Mouse (Mus musculus): ENCODE data around the gene Muc4.

Muc4 gene

DNA sequence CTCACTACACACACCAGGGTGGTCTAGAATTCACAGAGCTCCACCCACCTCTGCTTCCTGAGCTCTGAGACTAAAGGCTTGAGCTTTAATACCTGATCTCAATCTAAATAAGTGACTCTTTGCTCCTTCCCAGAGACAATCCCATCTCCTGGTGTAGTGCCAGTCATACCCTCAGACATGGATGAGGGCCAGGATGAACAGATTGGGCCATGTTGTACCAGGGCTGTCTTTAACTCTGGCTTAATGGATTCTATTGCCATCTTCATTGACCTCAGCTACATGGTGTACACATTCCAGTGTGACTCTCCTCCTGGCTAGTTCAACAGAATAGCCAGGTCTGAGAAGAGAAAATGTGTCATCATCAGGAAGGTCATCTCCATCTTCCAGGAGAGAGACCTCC lies 9.2 kb upstream of the Muc4 start:
- DNase-seq (ENCODE audit: low spot score in 2 of 2): no peak

DNA sequence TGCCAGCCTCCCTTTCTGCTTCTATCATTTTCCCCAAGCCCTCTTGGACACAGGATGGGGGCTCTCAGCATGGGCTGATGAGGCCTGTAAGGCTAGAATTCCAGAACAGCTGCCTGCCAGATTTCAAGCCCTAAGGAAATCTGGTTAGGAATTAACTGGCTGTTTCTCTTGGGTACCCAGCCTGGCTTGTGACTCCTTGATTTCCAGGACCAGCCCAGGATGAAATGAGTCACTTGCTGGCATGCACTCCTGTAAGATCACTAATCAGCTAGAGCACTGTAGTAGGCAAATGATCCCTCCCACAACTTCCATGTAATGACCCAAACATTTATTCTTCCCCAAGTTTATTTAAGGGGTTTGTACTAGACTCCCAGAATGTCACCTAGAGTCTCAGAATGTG lies 7.4 kb upstream of the Muc4 start:
- DNase-seq (ENCODE audit: low spot score in 2 of 2): no peak

DNA sequence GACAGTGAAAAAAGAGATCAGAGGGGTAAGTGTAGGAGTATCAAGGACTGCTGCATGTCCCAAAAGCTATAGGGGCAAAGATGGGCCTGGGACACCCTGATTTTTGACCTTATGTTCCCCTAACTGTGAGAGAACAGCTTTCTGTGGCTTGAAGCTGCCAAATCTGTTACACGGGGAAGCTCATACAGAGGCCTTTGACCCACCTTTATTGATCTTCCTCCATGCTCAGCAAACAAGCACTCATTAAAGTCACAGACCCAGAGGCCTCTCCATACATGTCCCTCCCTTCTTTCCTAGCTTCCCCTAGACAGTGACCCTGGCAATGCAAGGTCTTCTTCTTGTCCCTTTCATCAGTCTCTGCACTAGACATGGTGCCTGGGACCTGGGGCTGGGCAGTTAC lies 7.0 kb upstream of the Muc4 start:
- DNase-seq (ENCODE audit: low spot score in 2 of 2): no peak

DNA sequence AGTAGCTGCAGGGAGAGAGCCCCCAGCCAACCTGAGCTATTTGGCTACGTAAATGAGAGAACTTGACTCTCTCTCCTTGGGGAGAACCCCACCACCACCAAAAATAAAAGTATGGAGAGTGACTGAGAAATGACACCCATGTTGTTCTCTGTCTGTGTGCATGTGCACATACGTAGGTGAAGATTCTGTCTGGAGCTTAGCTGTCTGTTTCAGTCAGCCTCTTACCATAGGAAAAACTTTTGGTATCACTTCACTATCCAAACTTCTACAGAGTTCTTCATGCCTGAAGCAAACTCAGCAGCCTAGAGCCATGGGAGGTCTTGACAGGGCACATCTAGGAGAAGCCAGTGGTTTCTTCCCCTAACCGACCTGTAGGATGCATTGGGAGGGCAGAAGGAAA lies 2.5 kb upstream of the Muc4 start:
- DNase-seq (ENCODE audit: low spot score in 2 of 2): no peak

DNA sequence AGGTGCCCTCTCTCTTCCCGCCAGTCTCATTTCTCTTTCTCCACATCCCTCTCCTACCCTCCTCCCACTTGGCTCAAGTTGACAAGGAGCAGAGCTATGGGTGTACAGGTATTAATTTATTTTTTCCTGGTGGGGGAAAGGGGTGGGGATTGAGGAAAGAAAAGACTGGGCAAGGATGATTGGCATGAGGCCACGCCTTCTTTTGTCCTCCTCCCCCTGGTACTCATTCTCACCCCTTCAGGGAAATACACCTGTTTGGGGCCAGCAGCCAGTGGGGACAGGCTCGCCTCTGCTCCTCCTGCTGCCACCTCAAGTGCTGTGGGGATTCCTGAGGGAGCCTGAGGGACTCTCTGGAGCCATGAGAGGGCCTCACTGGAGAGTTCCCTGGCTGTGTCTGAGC lies 336 bp downstream of the Muc4 start:
- no peak for DNase-seq (ENCODE audit: low spot score in 2 of 2)

DNA sequence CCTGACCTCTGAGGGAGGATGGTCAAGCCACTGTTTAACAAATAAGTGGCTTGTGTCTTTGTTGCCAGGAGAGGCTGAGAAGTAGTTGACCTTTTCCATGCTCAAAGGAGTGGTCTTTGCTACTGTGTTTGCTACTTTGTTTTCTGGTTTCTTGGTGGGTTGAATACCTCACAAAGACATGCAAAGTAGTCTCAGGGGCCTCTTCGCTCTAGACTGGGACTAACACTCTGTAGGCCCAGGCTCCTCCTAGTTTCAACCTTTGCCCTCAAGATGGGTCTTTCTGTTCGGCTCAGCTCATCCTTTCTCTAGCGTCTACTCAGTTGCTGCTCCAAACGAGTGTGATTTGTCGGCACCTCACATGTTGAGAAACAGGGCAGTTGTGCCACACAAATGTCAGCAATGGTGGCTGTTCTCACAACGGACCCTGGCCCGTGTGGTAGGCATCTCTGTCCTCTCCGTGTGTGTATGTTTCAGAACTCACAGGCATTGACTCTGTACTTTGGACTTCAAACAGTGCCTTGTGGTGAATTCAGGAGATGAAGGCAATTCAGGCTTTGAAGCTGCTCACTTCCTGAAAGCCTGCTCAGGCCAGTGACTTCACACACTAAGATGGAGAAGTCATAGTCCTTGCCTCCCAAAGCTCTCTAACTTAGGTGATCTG lies 4.4 kb downstream of the Muc4 start:
- DNase-seq (ENCODE audit: low spot score in 2 of 2): no peak

DNA sequence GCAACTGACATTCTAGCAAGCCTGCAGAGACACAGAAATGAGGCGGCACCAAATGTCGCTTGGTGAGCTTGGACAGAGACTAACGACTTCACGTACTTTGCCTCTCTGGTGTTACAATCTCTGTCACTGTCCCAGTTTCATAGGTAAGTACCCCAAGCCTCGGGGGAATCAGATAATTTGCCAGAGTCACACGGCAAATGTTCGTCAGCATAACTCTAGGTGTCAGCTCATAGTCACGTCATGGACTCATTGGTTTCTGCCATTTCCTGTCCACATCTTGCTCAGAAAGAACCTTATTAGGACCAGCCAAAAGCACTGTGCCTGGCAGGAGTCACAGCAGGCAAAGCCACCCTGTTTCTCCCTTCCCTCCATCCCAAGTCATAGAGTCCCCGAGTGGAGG lies 5.7 kb downstream of the Muc4 start:
- DNase-seq (ENCODE audit: low spot score in 2 of 2): no peak

DNA sequence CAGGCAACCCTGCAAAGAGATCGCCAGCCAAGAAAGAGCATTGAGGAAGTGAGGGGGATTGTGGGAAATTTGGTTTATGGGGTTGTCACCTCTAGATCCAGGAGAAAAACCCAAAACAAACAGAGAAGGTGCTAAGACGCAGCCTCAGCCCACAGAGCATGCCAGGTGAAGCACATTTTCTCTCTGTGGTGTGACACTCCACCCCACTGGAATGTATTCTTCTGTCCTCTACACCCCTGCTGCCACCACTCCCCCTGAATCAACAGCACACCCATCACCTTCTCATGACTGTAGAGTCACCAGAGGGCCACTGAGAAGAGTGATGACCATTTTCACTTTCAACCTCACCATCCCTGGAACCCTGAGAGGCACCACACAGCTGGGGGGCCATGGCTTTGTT lies 7.0 kb downstream of the Muc4 start:
- no peak for DNase-seq (ENCODE audit: low spot score in 2 of 2)

DNA sequence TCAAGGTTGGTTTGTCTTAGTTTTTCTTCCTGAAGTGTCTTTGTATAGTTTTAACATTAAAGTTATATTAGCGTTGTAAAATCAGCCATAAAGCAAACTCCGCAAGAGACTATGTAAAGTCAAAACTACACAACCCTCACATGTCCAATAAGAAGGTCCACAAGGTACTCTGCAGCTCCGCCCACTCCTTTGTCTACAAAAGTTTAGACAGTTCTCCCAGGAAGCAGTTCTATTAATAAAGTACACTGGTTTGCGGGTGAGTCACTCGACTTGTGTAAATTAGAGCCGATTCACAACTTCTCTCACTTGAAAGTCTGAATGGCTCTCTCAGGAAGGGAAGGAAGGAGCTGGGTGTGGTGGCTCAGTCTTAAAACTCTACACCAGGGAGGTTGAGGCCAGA lies 10.2 kb downstream of the Muc4 start:
- DNase-seq (ENCODE audit: low spot score in 2 of 2): no peak

DNA sequence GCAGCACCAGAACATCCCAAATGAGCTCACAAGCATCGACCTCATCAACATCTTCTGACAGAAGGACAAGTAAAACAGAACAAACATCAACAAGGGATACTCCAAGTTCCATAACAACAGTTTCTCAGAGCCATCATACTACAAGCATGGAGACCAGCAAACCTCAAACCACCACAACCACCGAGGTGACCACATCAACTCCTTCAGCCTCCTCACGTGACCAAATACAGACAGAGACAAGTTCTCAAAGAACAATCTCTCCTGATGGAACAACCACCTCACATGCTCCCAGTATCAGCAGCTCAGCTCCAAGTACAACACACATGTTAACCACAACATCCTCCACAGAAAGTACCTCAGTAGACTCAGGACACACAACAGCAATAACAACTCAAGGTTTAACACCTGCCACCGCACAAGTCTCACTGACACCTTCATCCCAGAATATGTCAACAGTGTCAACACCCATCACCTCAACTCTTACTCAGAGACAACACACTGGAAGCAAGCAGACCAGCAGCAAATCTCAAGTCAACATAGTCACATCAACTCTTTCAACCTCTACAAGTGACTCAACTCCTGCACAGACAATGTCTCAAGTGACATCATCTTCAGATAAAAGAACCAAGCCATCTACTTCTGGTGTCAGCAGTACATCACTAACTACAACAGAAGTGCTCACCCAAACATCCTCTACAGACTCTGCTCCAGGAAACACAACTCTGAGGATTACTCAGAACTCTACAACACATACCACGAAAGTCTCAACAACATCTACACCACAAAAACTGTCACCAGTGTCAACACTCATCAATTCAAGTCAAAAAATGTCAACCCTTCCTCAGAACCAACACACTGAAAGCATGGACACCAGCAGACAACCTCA lies 14.8 kb downstream of the Muc4 start:
- DNase-seq (ENCODE audit: low spot score in 2 of 2): no peak

DNA sequence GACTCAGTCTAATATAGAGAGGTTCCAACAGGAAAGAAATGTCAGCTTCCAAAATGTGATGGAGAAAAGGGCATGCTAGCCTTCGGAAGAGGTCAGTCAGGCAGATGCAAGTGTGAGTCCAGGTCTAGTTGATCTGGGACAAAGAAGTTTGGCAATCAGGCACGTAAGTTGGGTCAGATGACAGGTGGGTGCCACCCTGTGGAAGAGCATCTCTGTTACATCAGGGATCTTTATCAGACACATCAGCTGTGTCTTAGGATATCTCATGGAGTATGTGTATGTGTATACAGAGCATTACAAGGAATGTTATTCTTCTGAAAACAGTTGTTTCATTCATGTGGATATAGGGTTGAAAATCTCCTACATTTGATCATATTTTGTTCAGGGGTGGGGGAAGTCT lies 28.9 kb downstream of the Muc4 start:
- DNase-seq (ENCODE audit: low spot score in 2 of 2): no peak

DNA sequence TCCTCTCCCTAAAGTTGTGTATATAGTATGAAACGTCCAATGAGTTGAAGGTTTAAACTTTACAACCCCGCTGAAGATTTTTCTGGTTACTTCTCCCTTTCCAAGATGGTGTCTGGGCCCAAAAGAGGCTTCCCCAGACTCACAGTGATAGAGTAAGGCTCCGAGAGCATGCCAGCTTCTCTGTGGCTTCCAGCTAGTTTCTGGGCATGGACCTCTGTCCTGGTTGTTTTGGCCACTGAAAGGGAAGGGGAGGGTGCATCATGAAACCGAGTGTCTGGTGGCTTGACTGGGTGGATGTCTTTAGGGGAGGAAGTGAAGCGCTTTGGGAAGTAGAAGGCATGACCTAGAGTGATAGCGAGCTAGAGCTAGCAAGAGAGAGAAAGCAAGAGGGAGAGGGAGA lies 29.3 kb downstream of the Muc4 start:
- DNase-seq (ENCODE audit: low spot score in 2 of 2): no peak

DNA sequence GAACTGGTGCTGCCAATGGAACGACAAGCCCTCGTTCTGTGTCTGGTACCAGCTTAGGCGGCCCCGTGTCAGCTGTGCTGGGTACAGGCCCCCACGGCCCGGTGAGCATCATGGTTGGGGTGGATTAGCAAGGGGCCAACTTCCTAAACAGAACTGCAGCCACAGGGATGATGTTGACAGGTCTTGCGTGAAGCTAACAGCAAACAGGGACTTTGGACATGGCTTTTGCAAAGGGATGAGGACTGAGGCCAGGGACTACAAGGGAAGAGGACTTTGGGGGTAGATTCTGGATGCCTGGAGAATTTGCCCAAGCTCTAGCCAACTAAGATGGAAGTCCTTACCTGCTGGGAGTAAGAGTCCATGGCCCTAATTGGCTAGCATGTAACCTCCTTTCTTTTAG lies 31.2 kb downstream of the Muc4 start:
- DNase-seq (ENCODE audit: low spot score in 2 of 2): no peak

DNA sequence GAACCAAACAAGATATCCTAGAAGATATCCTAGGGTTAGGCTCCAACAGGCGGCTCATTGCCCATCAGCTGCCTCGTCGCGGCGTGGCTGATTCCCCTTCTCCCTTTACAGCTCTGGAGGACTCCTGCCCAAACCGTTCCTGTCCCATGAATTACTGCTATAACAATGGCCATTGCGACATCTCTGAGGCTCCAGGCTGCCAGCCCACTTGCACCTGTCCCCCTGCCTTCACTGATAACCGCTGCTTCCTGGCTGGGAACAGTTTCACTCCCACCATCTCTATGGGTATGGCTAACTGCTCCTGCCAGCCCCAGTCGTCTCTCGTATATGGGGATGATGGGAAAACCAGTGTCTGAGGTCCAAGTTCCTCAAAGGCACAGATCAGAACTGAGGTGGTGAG lies 41.0 kb downstream of the Muc4 start:
- DNase-seq (ENCODE audit: low spot score in 2 of 2): no peak

DNA sequence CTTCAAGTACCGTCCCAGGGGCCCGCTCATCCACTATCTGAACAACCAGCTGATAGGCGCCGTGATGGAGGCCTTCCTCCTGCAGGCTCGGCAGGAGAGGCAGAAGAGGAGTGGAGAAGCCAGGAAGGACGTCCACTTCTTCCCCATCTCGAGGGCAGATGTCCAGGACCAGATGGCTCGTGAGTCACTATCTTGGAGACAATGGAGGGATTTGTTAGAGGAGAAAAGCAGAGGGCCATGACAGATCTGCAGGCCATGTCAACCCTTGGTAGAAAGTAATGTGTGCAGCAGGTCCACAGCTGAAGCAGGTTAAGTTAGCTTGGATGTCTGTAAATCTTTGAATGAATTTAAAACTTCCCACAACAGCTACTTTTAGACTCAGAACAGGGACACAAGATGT lies 43.3 kb downstream of the Muc4 start:
- DNase-seq (ENCODE audit: low spot score in 2 of 2): no peak

DNA sequence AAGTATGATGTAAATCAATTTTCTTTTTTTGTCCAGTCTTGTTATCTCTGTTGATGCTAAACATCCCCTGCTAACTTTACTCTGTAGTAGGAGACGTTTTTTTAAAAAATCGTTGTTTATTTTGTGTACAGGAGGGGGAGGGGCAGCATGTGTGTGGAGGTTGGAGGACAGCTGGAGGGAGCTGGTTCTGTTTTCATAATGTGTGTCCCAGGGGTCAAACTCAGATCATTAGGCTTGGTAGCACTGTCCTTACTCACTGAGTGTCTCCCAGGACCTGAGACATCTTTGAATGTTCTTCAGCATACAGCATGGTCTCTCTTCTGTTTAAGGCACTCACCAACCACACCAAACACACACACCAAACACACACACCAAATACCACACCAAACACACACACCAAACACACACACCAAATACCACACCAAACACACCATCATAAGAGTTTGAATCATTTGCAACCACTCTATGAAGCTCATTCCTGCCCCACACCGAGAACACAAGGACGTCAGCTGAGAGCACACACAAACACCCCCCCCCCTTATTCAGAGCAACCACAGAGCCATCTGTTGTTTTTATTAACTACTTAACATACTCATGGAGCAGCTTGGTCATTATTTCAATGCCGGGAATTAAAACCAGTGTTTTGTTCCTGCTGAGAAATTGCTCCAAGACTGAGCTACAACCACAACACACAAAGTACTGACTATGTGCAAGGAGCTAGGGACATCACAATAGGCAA lies 47.8 kb downstream of the Muc4 start:
- DNase-seq (ENCODE audit: low spot score in 2 of 2): no peak

DNA sequence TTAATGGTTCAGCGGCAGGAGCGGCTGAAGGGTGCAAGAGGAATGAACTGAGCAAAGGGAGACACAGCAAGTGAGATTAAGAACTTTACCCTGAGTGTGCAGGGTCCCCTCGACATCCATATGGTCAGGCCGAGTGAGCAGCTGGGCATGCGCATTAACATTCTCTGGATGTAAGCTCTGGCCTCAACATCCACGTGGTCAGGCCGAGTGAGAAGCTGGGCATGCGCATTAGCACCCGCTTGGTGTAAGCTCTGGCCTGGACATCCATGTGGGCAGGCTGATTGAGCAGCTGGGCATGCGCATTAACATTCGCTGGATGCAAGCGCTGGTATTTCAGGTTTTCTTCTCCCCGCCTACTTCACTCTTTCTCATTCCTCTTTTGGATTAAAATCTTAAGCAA lies 49.2 kb downstream of the Muc4 start:
- DNase-seq (ENCODE audit: low spot score in 2 of 2): no peak

DNA sequence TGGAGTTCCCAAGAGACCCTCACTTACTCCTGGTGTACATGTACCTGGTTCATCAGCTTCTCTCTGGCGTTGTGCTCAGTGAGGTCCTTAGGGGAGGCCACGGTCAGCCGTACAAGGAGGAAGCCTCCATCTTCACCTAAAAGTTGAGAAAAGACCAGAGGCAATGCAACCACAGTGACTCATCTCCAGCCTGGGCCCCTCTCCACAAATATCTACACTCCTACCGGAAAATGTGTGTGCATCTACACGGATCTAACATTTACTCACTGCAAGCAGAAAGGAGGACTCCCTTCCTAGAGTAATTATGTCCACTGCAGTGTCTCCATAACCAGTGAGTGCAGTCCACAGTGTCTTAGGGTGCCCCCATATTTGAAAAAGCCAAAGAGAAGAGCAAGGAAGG lies 54.4 kb downstream of the Muc4 start:
- DNase-seq (ENCODE audit: low spot score in 2 of 2): no peak

DNA sequence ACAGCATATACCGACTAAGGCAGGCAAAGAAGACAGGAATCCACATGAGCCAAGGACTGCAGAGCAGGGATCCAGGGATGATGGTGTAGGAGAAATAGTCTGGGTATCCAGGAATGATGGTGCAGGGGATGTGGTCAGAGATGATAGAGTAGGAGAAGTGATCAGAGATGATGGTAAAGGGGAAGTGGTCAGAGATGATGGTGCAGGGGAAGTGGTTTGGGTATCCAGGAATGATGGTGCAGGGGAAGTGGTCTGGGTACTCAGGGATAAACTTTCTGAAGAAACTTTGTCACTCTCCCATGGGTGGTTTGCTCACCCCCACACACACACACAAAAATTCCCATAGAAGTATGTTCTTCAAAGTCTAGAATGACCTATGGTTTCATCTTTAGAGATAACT lies 59.5 kb downstream of the Muc4 start:
- DNase-seq (ENCODE audit: low spot score in 2 of 2): no peak

DNA sequence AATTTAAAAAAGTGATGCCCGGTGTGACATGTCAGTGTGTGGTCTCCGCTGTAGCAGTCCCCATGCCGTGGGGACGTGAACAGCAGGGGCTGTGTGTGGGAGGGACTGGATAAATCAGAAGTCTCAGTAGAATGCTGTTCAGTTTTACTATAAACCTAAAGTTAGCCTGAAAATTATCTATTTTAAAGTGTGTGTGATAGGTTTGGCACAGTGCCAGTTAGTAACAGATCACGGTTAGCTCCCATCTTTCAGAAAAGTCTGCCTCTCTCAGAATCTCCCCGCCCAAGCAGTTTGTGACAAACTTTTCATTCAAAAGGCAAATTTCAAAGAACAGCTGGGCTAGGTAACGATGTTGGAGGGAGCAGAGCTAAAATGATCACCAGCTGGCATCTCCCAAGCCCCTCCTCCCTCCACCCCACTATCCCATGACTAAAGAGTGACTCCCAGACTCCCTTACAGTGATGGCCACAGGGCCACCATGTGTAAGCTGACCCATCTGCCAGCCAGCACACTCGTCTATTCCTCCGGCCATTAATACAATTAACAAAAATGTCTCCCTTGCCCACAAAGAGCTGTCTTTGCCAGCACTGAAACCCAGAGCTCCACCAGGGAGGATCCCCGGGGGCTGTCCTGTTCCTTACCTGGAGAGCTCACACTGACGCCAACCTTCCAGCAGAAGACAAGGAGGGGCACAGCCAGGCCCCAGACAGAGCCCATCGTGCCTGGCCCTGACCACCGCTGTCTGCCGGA lies 61.2 kb downstream of the Muc4 start:
- DNase-seq (ENCODE audit: low spot score in 2 of 2): no peak

DNA sequence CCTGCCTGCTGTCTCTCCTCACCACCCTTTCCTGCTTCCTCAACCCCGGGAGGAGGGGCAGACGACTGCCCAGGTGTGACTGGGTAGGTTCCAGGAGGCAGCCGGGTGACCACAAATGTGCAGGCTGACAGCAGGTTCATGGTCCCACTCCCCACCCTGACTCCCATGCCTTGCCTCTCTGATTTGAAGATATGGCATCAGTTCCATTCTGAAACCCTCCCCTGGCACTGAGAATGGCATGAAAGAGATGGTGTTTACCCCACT lies 61.7 kb downstream of the Muc4 start, which contains the start of gene Muc20:
TSS of gene Muc20 (minus strand) at position 10 of the 264 bp plus-strand sequence.
- no peak for DNase-seq (ENCODE audit: low spot score in 2 of 2)

DNA sequence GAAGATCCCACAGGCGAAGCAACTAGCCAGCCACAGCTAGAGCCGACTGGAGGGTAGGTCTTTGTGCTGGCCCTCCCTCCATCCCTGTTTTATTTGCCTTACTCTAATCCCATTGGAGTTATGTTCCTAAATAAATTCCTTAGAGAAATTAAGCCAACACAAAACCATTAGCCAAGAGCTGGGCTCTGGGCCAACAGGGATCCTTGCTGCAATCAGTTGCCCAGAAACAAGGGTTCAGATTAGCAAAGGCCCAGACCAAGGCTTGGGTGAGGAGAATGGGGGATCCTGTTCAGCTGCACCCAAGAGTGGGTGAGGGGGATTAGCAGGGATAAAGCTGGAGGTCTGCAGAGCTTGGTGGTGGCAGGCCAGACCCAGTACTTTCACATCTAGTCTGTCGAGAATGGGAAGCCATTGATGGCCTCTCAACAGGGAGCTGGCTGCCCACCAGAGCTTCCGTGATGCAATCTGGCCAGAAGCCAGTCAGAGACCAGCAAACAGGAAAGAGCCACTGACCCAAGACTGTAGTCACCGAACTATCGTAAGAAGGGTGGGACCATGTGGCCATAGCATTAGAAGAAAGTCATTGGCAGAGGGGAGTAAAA lies 67.7 kb downstream of the Muc4 start:
- no peak for DNase-seq (ENCODE audit: low spot score in 2 of 2)
